Mouse (Mus musculus): ENCODE data around the gene Slf2. TPM values are rescaled to one million over a fixed set of nuclear protein-coding genes. Genes with fewer than 3 reads are reported as not detected.

Slf2 gene
- total RNA-seq (2021) = 10 to 100 TPM; 22.4 to 28.4 TPM
- long read RNA-seq, experiment 1, full-length matches to known transcripts = 13 of 22 reads
- long read RNA-seq, experiment 1, partial matches to known transcripts = 3 of 22 reads
- long read RNA-seq, experiment 1, other reads (novel, unspliced or antisense) = 6 of 22 reads
- long read RNA-seq, experiment 2, full-length matches to known transcripts = 7 of 12 reads
- long read RNA-seq, experiment 2, partial matches to known transcripts = 2 of 12 reads
- long read RNA-seq, experiment 2, other reads (novel, unspliced or antisense) = 3 of 12 reads

DNA sequence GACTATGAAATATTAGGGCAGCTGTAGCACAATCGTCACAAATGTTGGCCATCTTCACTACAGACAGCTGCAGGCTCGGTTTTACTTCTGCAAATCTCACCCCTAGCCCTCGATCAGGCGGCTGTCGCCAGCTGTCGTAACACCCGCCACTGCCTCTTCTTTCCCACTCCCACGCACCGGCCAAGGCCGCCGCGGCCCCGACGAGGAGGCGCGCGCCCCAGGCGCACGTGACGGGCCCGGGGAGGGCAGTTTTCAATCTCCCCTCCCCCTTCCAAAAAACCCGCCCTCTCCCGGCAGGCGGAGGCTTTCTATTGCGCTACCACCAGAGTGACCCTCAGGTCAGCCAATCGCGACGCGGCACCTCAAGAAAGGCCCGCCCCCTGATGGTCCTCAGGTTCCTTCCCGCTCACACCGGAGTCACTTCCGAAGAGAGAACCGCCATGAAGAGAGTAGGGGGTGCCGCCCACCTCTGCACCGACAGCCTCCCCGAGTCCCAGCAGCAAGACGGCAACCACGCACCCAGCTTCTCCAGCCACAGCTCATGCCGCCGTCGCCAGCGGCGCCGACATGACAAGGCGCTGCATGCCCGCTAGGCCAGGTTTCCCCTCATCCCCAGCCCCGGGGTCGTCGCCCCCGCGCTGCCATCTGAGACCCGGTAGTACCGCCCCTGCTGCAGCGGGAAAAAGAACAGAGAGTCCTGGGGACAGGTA lies at the start of gene Slf2:
Gene Slf2 (plus strand): TSS at position 408 of the 710 bp plus-strand sequence.
- DNase-seq = peak; percentile 97

DNA sequence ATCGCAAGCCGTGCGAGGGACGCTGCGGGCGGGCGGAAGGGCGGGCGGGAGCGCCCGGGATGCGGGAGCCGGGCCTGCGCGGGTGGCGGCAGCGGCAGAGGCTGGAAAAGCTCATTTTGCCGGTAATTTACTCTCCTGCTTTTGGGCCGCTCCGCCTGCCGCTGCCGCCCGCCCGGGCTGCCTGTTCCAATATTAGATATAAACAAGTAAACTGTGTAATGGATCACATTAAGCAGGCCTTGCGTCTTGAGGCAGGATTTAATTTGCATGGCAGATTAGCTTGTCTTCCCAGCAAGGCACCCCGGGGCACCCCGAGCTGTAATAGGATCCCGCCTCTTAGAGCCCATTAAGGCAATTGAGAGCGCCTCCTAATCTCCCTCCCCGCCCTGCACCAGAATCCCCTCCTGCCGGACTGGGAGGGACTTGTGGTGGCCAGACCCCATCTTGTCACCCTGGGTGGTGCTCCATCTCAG lies 48.4 kb upstream of the Slf2 start:
- peak; percentile 42 for DNase-seq

DNA sequence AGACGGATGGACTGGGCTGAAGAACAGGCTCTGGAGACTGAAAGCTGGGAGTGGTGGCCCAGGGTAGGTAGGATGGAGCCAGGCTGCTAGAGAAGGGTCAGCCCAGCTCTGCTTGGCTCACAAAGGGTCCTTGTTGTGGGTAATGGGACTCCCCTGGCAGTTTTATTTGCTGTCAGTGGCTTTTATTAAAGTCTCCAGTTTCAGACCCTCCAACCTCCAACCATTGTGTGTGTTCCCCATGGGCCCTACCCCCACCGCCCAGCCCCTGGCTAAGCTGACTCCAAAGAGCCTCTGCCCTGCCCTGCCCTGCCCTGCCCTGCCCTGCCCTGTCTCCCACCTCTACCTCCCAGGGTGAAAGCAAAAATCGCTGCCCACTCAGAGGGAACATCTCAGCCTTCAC lies 46.6 kb upstream of the Slf2 start:
- DNase-seq = no peak

DNA sequence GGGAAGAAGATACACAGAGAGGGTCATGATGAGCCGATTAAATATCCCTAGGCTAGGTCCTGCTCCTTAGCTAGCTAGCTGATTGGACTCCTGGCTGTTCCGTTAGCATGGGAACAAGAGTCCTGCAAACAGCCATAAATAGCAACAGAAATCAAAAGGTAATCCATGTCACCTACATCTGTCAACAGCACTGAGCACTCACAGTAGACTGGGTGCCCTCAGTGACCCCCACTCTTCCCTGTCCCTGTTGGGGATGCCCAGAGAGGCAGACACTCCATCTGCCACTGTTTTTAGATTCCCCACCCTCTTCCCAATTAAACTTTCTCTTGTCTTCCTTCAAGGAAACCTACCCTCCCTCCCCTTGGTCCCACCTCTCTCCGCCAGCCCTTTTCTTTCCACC lies 44.5 kb upstream of the Slf2 start:
- DNase-seq = no peak

DNA sequence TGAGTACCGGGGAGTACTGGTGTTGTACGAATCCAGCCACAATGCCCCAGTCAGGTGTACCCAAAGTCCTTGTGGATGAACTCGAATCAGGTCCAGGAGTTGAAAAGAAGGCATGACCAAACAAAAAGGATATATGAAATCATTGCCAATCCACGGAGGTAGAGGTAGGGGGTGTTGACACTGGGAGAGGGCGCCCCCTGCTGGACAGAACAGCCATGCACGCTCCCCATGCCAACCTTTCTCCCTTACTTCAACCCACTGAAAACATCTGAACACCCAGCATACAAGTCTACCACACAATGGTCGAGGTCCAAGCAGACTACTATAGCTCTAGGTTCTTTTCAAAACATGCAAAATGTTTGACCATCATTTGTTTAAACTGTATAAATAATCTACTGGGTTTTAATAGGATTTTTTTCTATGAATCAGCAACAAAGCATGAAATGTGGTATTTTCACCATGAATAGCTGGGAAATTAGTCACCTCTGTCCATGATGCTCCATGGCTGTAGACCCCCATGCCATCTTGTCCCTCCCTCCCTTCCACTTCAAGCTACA lies 43.2 kb upstream of the Slf2 start:
- peak; percentile 81 for DNase-seq

DNA sequence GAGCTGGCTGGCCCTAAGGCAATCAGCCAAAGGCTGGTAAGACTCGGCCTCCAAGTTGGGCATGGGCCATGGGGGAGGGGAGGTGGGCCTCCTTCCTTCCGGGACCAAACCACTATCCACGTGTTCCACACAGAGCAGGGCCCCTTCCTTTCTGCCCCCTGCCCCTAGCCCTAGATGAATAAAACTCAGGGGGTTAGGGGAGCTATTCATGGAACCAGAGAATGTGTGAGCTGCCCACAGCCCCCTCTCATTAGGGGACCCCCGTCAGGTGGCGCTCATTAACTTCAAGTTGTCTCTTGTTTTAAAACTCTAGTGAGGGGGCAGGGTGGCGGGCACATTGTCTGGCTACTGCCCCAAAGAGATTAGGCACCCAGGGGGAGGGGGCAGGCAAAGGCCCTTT lies 41.4 kb upstream of the Slf2 start:
- no peak for DNase-seq

DNA sequence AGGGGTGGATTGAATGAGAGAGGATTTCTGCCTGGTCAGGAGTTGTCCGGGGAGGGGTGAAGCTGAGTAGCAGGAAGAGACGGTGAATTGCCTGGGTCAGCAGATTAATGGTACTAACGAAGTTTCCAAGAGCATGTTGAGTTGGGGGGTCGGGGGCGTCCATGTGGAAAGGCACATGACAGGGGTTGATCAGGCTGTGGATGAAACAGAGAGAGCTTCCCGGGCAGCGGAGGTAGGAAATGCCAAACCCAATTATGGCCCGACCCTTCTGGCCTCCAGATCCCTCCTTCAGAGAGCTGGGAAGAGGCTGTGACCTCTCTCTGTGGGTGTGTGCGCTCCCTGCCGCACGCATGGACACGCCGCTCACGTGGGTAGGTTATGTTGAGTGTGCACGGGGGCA lies 39.5 kb upstream of the Slf2 start:
- no peak for DNase-seq

DNA sequence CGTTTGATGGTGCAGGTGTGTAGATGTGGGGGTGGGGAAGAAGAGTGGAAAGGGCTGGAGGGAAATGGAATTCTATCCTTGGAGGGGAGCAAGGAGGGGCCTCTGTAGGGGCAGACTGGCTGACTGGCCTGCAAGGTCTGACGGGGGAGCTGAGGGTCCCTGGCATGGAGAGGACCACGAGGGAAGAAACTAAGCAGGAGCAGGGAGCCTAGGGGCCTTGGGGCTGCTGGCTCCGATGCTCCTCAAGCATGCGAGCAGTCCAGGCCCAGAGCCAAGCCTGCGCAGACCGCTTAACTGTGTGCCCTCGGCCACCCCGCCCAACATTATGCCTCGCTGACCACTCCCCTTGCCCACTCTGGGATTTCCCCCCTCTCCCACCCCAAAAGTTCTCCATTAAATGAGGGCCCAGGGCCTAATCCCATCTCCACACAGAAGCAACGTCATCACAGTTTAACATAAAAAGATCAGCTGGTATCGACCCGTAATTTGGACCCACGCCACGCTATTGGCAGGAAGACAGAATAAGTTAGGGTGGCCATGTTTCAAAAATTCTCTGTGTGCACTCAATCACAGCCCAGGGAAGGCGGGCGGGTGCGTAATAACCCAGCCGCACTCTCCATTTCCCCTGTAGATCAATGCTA lies 37.6 kb upstream of the Slf2 start:
- no peak for DNase-seq

DNA sequence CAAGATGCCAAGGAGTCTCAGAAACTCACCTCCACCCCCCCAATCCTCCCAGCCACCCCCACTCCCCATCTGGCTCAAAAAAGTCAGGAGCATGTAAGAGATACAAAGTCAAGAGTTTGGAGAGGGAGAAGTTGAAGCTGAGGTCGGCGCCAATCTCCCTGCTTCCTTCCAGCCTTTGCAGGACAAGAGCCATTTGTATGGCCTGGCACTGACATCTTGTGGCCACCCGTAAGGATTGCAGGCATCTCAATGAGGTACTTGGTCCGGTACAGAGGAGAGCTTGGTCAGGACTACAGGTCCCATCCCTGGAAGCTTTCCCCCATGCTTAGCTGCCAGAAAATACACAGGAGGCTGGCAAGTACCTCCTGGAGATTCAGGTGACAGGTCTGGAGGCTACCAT lies 35.7 kb upstream of the Slf2 start:
- peak; percentile 66 for DNase-seq

DNA sequence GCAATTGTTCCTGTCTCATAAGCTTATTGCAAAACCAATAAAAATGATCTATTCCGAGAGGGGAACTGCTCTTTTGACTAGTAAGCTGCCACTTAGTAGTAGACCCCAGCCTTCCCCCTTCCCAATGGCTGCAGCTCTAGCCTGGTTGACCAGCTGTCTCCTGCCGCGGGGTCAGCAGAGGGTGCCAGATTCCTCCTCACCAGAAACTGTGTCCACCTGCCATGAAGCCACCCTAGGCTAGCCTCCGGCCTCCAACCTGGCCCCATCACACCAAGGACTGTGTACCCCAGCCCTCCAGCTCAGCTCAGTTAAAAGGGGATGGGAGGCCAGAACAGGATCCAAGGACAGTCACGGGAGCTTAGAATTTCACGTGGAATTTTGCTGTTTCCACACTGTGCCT lies 34.5 kb upstream of the Slf2 start:
- no peak for DNase-seq

DNA sequence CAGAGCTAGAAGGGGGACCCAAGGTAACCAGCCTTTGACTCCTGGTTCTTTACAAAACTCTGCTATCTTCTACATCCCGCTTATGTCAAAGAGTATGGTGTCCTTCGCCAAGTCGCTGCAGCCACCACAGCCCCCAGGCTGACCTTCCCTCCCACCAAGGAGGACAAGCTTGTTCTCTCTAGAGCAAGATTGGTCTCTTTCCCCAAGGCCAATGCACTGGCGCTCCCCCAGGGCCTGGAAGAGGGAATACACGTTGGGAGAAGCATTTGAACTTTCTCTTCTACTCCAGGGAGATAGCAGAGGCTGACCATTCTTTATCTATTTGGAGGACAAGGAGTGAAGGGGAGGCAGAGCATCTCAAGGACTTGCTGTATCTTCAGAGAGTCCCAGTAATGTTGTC lies 33.4 kb upstream of the Slf2 start:
- no peak for DNase-seq

DNA sequence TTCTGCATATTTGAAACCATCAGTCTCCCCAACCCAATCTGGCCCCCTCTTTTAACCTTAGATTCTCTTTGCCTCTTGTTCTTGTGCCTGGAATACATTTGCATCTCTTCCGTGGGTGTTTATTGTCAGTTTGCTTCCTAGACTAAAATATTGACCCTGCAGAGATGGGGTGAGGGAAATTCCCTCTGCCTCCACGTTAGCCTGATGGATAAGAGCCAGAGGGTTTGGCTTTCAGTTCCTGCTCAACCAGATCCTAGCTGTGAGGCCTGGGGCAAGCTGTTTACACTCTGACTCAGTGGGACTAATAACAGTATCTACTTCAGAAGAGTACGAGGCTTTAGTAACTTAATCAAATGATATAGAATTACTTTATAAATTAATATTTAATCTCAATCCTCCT lies 32.3 kb upstream of the Slf2 start:
- DNase-seq = no peak

DNA sequence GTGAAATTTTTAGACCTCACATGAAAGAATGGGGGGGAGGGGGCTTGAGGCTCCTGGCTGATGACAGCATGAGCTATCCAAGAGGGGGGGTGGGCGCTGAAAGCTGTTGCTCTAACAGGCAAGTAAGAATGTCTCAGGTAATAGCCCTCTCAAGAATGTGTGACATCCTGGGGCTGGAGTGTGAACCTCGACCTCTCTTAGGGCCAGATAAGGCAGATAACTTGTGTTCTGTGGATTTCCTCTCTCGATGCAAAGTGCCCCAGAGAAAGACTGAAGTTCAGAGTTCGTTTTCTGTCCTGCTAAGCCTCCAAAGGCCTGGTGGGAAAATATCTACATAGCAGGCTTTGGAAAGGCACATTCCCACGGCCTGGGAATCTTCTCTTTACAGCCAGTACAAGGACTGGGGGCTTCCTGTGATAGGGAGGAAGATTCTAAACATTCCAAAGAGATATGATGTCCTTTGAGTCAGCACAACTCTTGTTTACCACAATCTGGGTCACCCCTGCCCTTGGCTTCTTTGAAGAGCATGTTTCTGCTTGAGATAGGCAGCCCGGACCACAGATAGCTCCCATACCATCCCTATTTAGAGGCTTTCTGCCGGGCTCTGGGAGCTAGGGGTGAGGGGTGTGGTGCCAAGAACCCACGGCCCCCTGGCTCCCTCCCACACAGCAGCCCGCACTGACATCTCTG lies 31.7 kb upstream of the Slf2 start:
- no peak for DNase-seq

DNA sequence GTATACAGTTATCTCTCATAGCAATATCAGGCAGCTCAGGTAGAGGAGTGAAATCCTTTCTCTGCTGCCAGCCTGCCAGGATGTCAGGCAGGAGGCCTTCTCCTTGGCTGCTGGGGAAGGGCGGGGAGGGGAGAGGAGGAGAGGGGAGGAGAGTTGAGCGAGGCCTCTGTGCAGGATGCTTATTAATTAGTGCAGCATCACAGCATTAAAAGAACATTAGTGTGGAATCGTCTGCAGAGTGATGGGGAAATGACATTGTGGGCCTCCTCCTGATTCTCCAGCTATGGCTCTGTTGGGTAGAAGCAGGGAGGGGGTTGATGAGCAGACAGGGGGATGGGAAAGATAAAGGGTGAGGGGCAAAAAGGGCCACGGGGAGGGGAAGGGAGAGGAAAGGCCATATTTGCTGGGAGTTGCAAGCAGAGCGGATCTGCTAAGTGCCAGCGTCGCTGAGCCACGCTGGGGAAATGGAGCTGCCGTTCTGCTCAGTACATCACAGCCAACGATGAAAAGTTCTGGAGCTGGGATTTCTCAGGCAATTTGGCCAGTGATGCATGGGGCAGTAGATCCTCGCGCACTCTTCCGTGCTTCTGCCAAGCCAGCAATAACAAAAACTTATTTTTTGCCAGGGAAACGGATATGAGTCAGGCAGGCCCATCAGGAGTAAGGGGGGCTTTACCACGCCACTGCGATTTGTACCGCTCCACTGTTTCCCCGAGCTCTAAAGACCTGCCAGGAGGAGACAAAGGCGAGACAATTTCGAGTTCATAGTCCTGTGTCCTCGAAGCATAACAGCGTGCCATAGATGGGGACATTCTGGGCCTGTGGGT lies 30.8 kb upstream of the Slf2 start:
- no peak for DNase-seq

DNA sequence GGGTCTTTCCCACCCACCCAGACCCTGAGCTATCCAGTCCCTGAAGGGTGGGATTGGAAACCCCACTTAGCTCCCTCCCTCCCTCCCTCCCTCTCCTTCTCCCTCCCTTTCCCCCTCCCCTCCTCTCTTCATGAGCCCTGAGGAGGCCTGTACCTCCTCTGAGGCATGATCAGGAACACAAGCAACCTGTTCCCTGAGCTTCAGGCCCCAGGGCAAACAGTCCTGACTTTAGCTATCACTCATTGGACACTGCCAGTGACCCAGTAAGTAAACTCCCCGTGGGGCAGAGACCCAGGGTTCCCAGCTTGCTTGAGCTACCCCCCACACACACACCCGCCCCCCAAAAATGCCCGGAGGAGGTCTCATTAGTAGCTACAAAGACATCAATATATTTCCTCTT lies 29.9 kb upstream of the Slf2 start:
- no peak for DNase-seq

DNA sequence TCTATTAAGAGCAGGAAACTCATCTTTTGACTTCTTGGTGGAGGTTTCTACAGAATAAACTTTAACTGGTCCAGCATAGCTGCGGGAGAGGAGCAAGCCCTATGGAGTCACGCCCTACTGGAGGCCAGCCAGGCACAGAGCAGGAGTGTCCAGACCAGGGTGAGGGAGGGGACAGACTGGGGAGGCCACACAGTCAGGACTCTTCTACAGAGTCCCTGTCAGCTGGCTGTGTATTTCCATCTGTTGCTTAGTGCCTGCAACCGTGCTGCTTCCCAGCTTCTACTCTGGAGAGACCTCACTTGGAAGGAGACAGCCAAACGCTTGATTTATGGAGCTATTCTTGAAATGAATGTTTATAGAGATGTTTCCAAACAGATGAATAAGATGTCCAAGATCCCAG lies 28.6 kb upstream of the Slf2 start:
- DNase-seq = peak; percentile 67

DNA sequence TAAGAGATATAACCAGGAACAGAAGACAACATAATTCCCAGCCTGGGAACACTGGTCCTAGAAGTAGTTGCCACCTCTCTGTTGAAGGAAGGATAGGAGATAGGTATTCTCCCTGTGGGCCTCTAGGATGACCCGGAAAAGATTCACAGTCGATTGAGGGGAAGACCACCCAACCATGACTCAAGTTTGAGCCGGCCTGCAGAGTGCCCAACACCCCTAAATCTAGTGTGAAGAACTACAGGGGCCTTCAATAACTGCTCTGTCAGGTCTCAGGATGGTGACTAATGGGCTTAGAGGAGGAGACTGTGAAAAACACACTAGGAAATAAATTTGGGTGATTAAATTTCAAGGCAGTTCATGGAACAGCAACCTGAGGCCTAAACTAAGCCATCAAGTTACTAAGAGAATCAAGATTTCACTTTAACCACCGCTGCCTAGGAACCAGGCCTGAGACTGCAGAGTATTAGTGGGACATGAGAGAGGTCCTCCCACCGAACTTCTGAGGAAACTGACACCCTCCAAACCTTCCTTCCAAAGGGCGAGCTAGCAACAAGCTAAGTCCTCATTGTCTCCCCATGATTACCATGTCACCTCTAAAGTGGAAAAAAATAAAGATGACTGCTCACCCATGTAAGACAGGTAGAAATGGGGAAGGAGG lies 27.5 kb upstream of the Slf2 start:
- DNase-seq = no peak

DNA sequence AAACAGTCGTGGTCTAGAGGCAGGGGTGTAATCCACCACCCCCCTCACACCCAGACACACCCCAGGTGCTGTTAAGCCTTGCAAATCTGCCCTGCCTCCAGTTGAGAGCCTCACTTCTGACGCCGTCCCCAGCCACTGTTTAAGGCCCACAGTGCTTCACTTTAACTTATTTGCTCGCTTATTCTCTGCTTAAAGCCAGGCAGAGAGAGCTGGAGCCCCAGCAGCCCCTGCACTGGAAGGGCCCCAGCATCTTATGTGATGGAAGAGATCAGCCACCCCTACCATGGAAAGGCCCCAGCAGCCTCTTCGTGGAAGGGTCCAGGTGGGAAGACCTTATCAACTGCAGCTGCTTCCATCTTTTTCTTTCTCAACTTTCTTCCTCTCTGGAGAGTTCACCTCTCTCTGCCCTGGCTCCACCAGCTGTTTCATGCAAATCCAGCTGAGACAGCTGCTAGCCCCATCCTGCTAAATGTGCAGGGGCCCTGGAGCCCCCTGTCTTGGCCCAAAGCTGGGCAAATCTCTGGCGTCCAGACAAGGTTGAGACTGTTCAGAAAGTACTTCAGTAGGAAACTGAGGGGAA lies 26.7 kb upstream of the Slf2 start:
- DNase-seq = no peak

DNA sequence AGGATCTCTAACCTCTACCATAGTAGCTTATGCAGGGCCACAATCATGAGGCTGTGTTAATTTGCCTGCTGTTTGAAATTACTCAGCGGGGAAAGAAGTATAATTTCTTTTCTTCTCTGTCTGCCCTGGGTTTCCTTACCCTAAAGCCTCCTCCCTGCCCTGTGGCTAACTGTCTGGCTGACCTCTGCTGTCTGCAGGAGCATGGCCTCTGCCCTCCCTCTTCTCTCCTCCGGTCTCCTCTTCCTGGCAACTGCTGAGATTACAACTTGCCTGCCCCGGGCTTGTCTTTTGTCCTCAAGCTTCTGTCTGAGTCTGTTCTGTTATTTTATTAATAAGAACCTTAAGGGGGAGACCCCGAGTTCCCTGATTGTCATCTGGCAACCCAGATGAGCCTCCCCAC lies 25.6 kb upstream of the Slf2 start:
- DNase-seq = no peak

DNA sequence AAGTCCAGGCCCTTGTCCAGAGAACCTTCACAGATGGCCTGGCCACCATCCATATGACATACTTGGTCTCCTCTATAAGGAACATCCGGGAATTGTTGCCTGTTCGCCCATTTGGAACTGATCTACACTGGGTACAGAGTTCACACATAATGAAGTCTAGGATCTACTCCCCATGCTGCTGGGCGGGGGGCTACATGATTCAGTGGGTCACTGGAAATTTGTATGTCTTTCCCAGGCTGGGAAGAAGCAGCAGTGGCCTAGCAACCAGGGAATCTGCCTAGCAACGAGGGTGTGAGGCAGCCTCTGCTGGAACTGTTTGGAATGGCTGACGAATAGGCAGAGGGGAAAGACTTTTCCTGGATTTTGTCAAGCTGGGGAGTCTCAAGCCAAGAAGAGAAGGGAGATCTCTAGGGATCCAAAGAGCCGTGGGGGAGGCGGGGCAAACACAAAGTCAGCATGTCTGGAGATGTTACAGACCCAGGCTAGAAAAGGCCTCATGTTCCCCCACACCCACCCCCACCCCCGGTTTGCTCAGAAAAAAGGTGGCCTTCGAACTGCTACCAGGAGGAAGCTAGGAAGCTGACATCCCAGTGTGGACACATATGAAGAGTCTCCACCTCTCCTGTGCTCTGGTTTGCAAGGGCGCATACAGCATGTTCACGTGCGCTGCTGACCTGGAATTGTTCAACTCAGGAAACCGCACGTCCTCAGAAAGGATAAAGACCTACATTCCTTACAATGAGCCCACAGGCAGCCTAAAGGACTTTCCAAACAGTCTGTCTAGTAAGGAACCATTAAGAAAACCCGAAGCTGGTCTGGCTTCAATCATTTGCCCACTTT lies 22.9 kb upstream of the Slf2 start:
- DNase-seq = no peak

All from gastrocnemius, postnatal 10 days (tissue).